Mouse (Mus musculus) ES-E14 (cell line): Measurements from ENCODE around the gene Gm42878. TPM values are rescaled to one million over a fixed set of nuclear protein-coding genes. Genes with fewer than 3 reads are reported as not detected.
A peak's percentile ranks its signal among the peaks of the same experiment; 100 is the strongest.

Source experiments
- DNase-seq: peaks from one replicate; pipeline ENCODE4 v3.0.0-alpha.2; 2013; ENCODE audit warnings: low read depth, low spot score
- H3K27ac ChIP-seq: 2 replicates; pipeline ENCODE4 v1.5.1; 2012; ENCODE audit warnings: low read depth, mild to moderate bottlenecking, low read length, moderate library complexity, mixed read lengths; ENCODE audit not compliant: poor library complexity, insufficient read depth, severe bottlenecking
- H3K36me3 ChIP-seq: 2 replicates; pipeline ENCODE4 v1.6.1; 2012; ENCODE audit warnings: mild to moderate bottlenecking, low read length, moderate library complexity, mixed read lengths; ENCODE audit not compliant: control insufficient read depth, poor library complexity, insufficient read depth, severe bottlenecking
- H3K4me1 ChIP-seq, 2 experiments: fragments of 150-350 bp in 1 of 2; sonication (generic) in 1 of 2; 2 replicates each; pipeline ENCODE4 v1.6.1; 2012; ENCODE audit warnings: low read length in 2 of 2, mild to moderate bottlenecking in 1 of 2, mixed read lengths in 1 of 2; ENCODE audit not compliant: control insufficient read depth in 2 of 2, insufficient read depth in 2 of 2, poor library complexity in 1 of 2
- H3K4me3 ChIP-seq, 2 experiments: fragments of 150-350 bp in 1 of 2; sonication (generic) in 1 of 2; 2 replicates each; pipeline ENCODE4 v1.5.1; 2012; ENCODE audit warnings: low read length in 2 of 2, low read depth in 1 of 2, mild to moderate bottlenecking in 1 of 2, mixed read lengths in 1 of 2; ENCODE audit not compliant: insufficient read depth in 1 of 2, poor library complexity in 1 of 2, severe bottlenecking in 1 of 2
- H3K9ac ChIP-seq: 2 replicates; pipeline ENCODE4 v1.6.1; 2012; ENCODE audit warnings: low read depth, mild to moderate bottlenecking, low read length, mixed read lengths; ENCODE audit not compliant: poor library complexity, insufficient read depth, severe bottlenecking
- H3K9me3 ChIP-seq: fragments of 150-350 bp; sonication (generic); 2 replicates; pipeline ENCODE4 v1.6.1; 2012; ENCODE audit warnings: low read depth, mild to moderate bottlenecking, low read length; ENCODE audit not compliant: control insufficient read depth, insufficient read depth
- CHD2 ChIP-seq: IDR thresholded peaks from 2 replicates; pipeline ENCODE4 v1.6.1; 2014; ENCODE audit warnings: mild to moderate bottlenecking, low read depth, low read length, inconsistent platforms
- HCFC1 ChIP-seq: IDR thresholded peaks from 2 replicates; pipeline ENCODE4 v1.6.1; 2012; ENCODE audit warnings: low read length, inconsistent platforms, borderline replicate concordance; ENCODE audit not compliant: insufficient read depth
- MAFK ChIP-seq: IDR thresholded peaks from 2 replicates; pipeline ENCODE4 v1.6.1; 2014; ENCODE audit warnings: mild to moderate bottlenecking, low read depth, low read length, inconsistent platforms; ENCODE audit not compliant: insufficient read depth
- ZC3H11A ChIP-seq: IDR thresholded peaks from 2 replicates; pipeline ENCODE4 v1.6.1; 2012; ENCODE audit warnings: low read depth, mild to moderate bottlenecking, inconsistent platforms, low read length, borderline replicate concordance
- ZNF384 ChIP-seq: IDR thresholded peaks from 2 replicates; pipeline ENCODE4 v1.6.1; 2012; ENCODE audit warnings: low read depth, low read length, inconsistent platforms
- in situ Hi-C, 2 experiments: fragments of 600-800 bp; cut with MboI; formaldehyde crosslinking; loops; one replicate each; pipeline ENCODE4 v1.15.1; 2025; ENCODE audit warnings: low sequenced_read_pairs in 2 of 2, inconsistent platforms in 1 of 2; ENCODE audit not compliant: unreplicated experiment in 2 of 2
- total RNA-seq: library from RNA; depleted of rRNA; stranded (reverse); fragments of 300-350 nt; gene quantifications from 2 replicates; pipeline ENCODE4 v1.2.3, GENCODE M21; 2012

Gm42878 gene
- total RNA-seq, 1 experiment: not detected

DNA sequence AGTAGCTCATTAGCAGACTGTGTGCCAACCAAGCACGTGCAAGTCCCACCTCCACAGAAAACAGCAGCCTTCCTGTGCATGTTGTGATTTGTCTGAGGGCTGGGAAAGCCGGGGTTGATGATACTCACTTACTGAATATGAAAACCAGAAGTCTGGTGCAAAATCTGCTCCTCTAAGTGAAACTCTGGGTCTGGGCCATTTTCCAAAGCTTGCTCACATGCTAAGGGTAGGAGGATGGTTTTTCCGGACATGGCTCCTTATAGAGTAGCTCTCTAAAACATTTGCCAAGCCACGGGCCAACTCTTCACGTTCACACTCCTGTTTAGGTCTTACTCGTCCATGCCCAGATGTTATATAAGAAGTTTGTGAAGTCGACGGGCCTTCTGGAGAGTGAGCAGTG lies 52.0 kb downstream of the Gm42878 start:
- Histone ChIP-seq H3K36me3 (no peaks in the 10 kb centered on the region), H3K27ac (no peak overlapping the region), H3K9ac (no peak overlapping the region), H3K9me3 (no peaks in the 10 kb centered on the region), H3K4me1 (no peaks in the 10 kb centered on the region), H3K4me3 (no peak overlapping the region)
- no peak for TF ChIP-seq CHD2
- TF ChIP-seq MAFK: no peak
- no peak for TF ChIP-seq HCFC1
- no peak for TF ChIP-seq ZNF384
- TF ChIP-seq ZC3H11A: no peak
- DNase-seq: no peak
- in situ Hi-C loops: no loop called here

DNA sequence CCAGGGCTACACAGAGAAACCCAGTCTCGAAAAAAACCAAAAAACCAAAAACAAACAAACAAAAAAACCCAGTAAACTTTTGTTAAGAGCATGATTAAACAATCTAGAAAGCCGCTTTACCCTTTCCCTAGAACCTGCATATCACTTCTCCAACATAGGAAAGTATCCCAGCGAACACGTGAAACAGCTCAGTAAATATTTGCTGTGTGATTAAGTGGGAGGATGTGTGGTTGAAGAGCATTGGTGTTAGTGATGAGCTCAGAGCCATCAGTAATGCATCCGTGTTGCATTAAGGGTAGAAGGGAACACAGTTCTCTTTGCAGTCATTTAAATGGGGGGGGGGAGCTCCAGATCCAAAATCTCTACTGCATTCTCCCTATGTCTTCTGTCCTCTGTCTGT lies 60.5 kb downstream of the Gm42878 start:
- Histone ChIP-seq H3K36me3 (no peaks in the 10 kb centered on the region), H3K9me3 (no peaks in the 10 kb centered on the region), H3K4me3 (no peak overlapping the region), H3K4me1 (peaks cover 0 to 3% of the 10 kb centered on the region in 2 experiments; a peak in 1 of 4 replicates), H3K9ac (no peak overlapping the region), H3K27ac (no peak overlapping the region)
- TF ChIP-seq MAFK (no peak), HCFC1 (no peak), ZNF384 (no peak), CHD2 (no peak), ZC3H11A (no peak)
- in situ Hi-C loops: no loop called here
- no peak for DNase-seq

DNA sequence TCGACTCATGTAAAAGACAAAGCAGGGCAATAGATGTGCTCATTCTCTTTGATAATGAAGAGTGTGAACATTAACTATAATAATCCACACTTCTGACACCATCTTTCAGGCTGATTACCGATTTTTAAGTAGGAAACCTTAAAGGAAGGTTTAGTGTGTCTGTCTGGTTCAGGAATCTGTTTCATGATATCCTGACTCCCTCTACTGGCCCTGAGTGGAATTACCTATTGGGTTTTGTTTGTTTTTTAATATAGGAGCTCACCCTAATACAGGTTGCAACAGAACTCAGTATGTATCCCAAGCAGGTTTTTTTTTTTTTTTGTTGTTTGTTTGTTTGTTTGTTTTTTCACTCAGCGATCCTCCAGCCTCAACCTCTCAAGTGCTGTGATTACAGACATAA lies 67.6 kb downstream of the Gm42878 start:
- DNase-seq: peak; percentile 58
- TF ChIP-seq ZC3H11A (peak; percentile 88; the same call in 1 of the 2 replicates), HCFC1 (no peak)
- Histone ChIP-seq H3K27ac (no peak overlapping the region), H3K9me3 (no peaks in the 10 kb centered on the region), H3K4me3 (no peak overlapping the region), H3K9ac (no peak overlapping the region), H3K4me1 (peaks cover 0 to 3% of the 10 kb centered on the region in 2 experiments; a peak in 1 of 4 replicates), H3K36me3 (no peaks in the 10 kb centered on the region)
- in situ Hi-C loops: no loop called here

DNA sequence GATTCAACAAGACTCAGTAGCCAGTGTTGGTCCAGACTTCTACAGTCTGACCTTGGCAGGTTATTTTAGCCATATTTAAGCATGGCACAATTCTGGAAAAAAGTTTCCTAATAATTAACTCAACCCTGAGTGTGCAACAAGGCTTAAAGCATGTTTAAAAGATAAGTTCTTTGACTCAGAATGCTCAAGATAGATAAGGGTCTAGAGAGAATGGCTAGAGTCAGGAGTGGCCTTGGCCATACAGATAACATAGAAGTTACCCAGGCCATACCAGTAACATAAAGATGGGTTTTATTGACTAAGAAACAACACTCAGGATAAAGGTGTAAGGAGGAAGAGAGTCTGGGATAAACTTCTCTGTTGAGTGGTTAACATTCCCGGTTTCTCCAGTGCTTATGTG lies 69.2 kb downstream of the Gm42878 start:
- DNase-seq: no peak
- TF ChIP-seq MAFK (no peak), HCFC1 (no peak), CHD2 (no peak), ZC3H11A (no peak), ZNF384 (no peak)
- Histone ChIP-seq H3K36me3 (no peaks in the 10 kb centered on the region), H3K27ac (no peak overlapping the region), H3K4me3 (no peak overlapping the region), H3K9ac (no peak overlapping the region), H3K9me3 (no peaks in the 10 kb centered on the region), H3K4me1 (peaks cover 0 to 3% of the 10 kb centered on the region in 2 experiments; a peak in 1 of 4 replicates)
- in situ Hi-C loops: no loop called here

DNA sequence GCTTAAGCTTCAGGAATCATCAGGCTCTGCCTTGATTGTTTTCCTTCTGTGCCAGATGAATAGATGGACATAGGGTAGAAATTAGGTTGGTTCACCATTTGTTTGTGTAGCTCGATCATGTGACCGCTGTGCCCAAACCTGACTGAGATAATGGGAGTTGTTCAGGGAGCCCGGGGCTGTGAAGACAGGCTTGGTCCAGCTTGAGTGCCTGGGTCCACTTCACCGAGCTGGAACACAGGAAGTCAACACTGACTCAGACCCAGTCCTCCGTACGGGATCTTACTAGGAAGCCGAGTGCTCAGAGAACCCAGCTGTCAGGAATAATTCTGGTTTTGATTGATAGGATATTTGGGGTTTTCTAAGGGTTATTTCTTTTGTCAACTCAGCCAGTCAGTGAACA lies 70.7 kb downstream of the Gm42878 start:
- Histone ChIP-seq H3K9me3 (no peaks in the 10 kb centered on the region), H3K4me3 (no peak overlapping the region), H3K4me1 (peaks cover 0 to 3% of the 10 kb centered on the region in 2 experiments; a peak in 1 of 4 replicates), H3K36me3 (no peaks in the 10 kb centered on the region), H3K9ac (no peak overlapping the region), H3K27ac (no peak overlapping the region)
- TF ChIP-seq ZNF384 (no peak), ZC3H11A (no peak), MAFK (no peak), HCFC1 (no peak), CHD2 (no peak)
- DNase-seq: no peak
- in situ Hi-C loops: no loop called here
